Mouse (Mus musculus) liver, embryonic 16.5 days (tissue): Measurements from ENCODE around the gene Dmd. TPM values are rescaled to one million over a fixed set of nuclear protein-coding genes. Genes with fewer than 3 reads are reported as not detected.
"Not testable (repeated sequence)": the region's sequence is repeated elsewhere in the genome, so short reads cannot be mapped to it uniquely, and the experiment has no call there.

Source experiments
- ATAC-seq: fragments of 200-750 bp; cut with Nextera tagmentation; 2 replicates; pipeline ENCODE4 v1.8.0; 2017; ENCODE audit warnings: low read depth, mild to moderate bottlenecking, moderate number of reproducible peaks, moderate library complexity
- H3K27ac ChIP-seq: fragments of 300-500 bp; sonication (generic); 2 replicates; pipeline ENCODE4 v1.5.1; 2014; ENCODE audit warnings: mild to moderate bottlenecking, low read length
- H3K27me3 ChIP-seq: fragments of 300-500 bp; sonication (generic); 2 replicates; pipeline ENCODE4 v1.6.1; 2014; ENCODE audit warnings: low read depth, low read length, mixed read lengths; ENCODE audit not compliant: control insufficient read depth, insufficient read depth
- H3K36me3 ChIP-seq: fragments of 300-500 bp; sonication (generic); 2 replicates; pipeline ENCODE4 v1.6.1; 2014; ENCODE audit warnings: mild to moderate bottlenecking; ENCODE audit not compliant: control insufficient read depth, insufficient read depth
- H3K4me1 ChIP-seq: fragments of 300-500 bp; sonication (generic); 2 replicates; pipeline ENCODE4 v1.6.1; 2014; ENCODE audit warnings: low read depth, low read length, mixed read lengths; ENCODE audit not compliant: control insufficient read depth
- H3K4me2 ChIP-seq: fragments of 300-500 bp; sonication (generic); 2 replicates; pipeline ENCODE4 v1.6.1; 2014; ENCODE audit warnings: low read depth, low read length, mixed read lengths
- H3K4me3 ChIP-seq: fragments of 300-500 bp; sonication (generic); 2 replicates; pipeline ENCODE4 v1.5.1; 2014; ENCODE audit warnings: low read depth, mild to moderate bottlenecking, low read length
- H3K9ac ChIP-seq: fragments of 300-500 bp; sonication (generic); 2 replicates; pipeline ENCODE4 v1.6.1; 2014; ENCODE audit warnings: low read depth, low read length
- H3K9me3 ChIP-seq: fragments of 300-500 bp; sonication (generic); replicated peaks from 2 replicates; pipeline ENCODE4 v1.6.1; 2016; ENCODE audit warnings: low read length; ENCODE audit not compliant: control insufficient read depth
- WGBS: fragments of 180-500 bp; shearing (Covaris S2); extraction: QIAGEN DNeasy Blood & Tissue Kit; methylation state at CpG from one replicate; pipeline ENCODE4 v1.1.7; 2014; ENCODE audit not compliant: insufficient replicate concordance; 5-methylcytosine and 5-hydroxymethylcytosine counted together
- polyA plus RNA-seq: library from polyadenylated mRNA; unstranded; fragments of >200 nt; fragmentation: Nextera tagmentation; extraction: Ambion mirVana; gene quantifications from 2 replicates; pipeline ENCODE4 v1.2.1, GENCODE M21; 2015

Dmd gene
- polyA plus RNA-seq, 1 experiment from 2014 or later: 10.0 TPM

- 66% methylated on average over 3 of the region's 3 CpGs for WGBS
- H3K9me3 ChIP-seq, H3K4me1 ChIP-seq, H3K27ac ChIP-seq, H3K9ac ChIP-seq, ATAC-seq, H3K4me3 ChIP-seq, H3K27me3 ChIP-seq, H3K36me3 ChIP-seq, H3K4me2 ChIP-seq: not testable (repeated sequence)
Measured at GRCm38 (mm10) chrX:84062431-84062830, 1113.8 kb downstream of the Dmd start.

- no peaks in the 10 kb centered on the region for H3K36me3 ChIP-seq
- H3K27me3 ChIP-seq: no peaks in the 10 kb centered on the region
- H3K4me2 ChIP-seq: no peak overlapping the region
- no peak for ATAC-seq
- H3K4me3 ChIP-seq: no peak overlapping the region
- no peaks in the 10 kb centered on the region for H3K4me1 ChIP-seq
- no peaks in the 10 kb centered on the region for H3K9me3 ChIP-seq
- no peak overlapping the region for H3K9ac ChIP-seq
- WGBS: 49% methylated on average over 2 of the region's 2 CpGs
- H3K27ac ChIP-seq: no peak overlapping the region
Measured at GRCm38 (mm10) chrX:84165872-84166271, 1217.2 kb downstream of the Dmd start.

GRCm38 (mm10) chrX:84241297-84241859, 1292.7 kb downstream of the Dmd start:
- 39% methylated on average over 2 of the region's 2 CpGs for WGBS
- no peaks in the 10 kb centered on the region for H3K36me3 ChIP-seq
- H3K4me3 ChIP-seq: no peak overlapping the region
- no peak overlapping the region for H3K27ac ChIP-seq
- H3K4me1 ChIP-seq: no peaks in the 10 kb centered on the region
- H3K27me3 ChIP-seq: no peaks in the 10 kb centered on the region
- H3K9me3 ChIP-seq: no peaks in the 10 kb centered on the region
- H3K9ac ChIP-seq: no peak overlapping the region
- H3K4me2 ChIP-seq: no peak overlapping the region
- no peak for ATAC-seq

GRCm38 (mm10) chrX:84330593-84330992, 1381.9 kb downstream of the Dmd start:
- H3K9me3 ChIP-seq: no peaks in the 10 kb centered on the region
- H3K27me3 ChIP-seq: no peaks in the 10 kb centered on the region
- H3K9ac ChIP-seq: no peak overlapping the region
- no peak overlapping the region for H3K27ac ChIP-seq
- no peak overlapping the region for H3K4me2 ChIP-seq
- no peaks in the 10 kb centered on the region for H3K4me1 ChIP-seq
- no peak overlapping the region for H3K4me3 ChIP-seq
- ATAC-seq: no peak
- no peaks in the 10 kb centered on the region for H3K36me3 ChIP-seq

- no peak overlapping the region for H3K9ac ChIP-seq
- no peak overlapping the region for H3K27ac ChIP-seq
- H3K36me3 ChIP-seq: no peaks in the 10 kb centered on the region
- H3K4me2 ChIP-seq: no peak overlapping the region
- H3K9me3 ChIP-seq: no peaks in the 10 kb centered on the region
- no peak for ATAC-seq
- no peak overlapping the region for H3K4me3 ChIP-seq
- WGBS: 71% methylated on average over 1 of the region's 1 CpGs
- no peaks in the 10 kb centered on the region for H3K27me3 ChIP-seq
- H3K4me1 ChIP-seq: no peaks in the 10 kb centered on the region
Measured at GRCm38 (mm10) chrX:84332177-84332576, 1383.5 kb downstream of the Dmd start.

- H3K36me3 ChIP-seq: no peaks in the 10 kb centered on the region
- no peaks in the 10 kb centered on the region for H3K9me3 ChIP-seq
- no peak overlapping the region for H3K4me3 ChIP-seq
- H3K27me3 ChIP-seq: no peaks in the 10 kb centered on the region
- H3K27ac ChIP-seq: no peak overlapping the region
- H3K9ac ChIP-seq: no peak overlapping the region
- no peak overlapping the region for H3K4me2 ChIP-seq
- no peak for ATAC-seq
- no peaks in the 10 kb centered on the region for H3K4me1 ChIP-seq
Measured at GRCm38 (mm10) chrX:84364981-84365380, 1416.3 kb downstream of the Dmd start.

- Histone ChIP-seq H3K4me1 (no peaks in the 10 kb centered on the region), H3K4me3 (no peak overlapping the region), H3K9me3 (no peaks in the 10 kb centered on the region), H3K36me3 (no peaks in the 10 kb centered on the region), H3K27me3 (no peaks in the 10 kb centered on the region), H3K27ac (no peak overlapping the region), H3K4me2 (no peak overlapping the region), H3K9ac (no peak overlapping the region)
- 50% methylated on average over 4 of the region's 4 CpGs for WGBS
- ATAC-seq: no peak
Measured at GRCm38 (mm10) chrX:84435608-84436007, 1486.9 kb downstream of the Dmd start.

- H3K4me1 ChIP-seq: no peaks in the 10 kb centered on the region
- no peak overlapping the region for H3K9ac ChIP-seq
- no peak for ATAC-seq
- no peak overlapping the region for H3K4me2 ChIP-seq
- no peak overlapping the region for H3K27ac ChIP-seq
- no peak overlapping the region for H3K4me3 ChIP-seq
- 58% methylated on average over 4 of the region's 4 CpGs for WGBS
- no peaks in the 10 kb centered on the region for H3K9me3 ChIP-seq
- no peaks in the 10 kb centered on the region for H3K27me3 ChIP-seq
- H3K36me3 ChIP-seq: no peaks in the 10 kb centered on the region
Measured at GRCm38 (mm10) chrX:84436556-84436955, 1487.9 kb downstream of the Dmd start.

GRCm38 (mm10) chrX:84442996-84443395, 1494.3 kb downstream of the Dmd start:
- 47% methylated on average over 3 of the region's 3 CpGs for WGBS
- H3K9ac ChIP-seq: no peak overlapping the region
- no peaks in the 10 kb centered on the region for H3K27me3 ChIP-seq
- H3K4me3 ChIP-seq: no peak overlapping the region
- H3K27ac ChIP-seq: no peak overlapping the region
- H3K4me1 ChIP-seq: no peaks in the 10 kb centered on the region
- no peaks in the 10 kb centered on the region for H3K9me3 ChIP-seq
- no peak overlapping the region for H3K4me2 ChIP-seq
- ATAC-seq: no peak
- H3K36me3 ChIP-seq: no peaks in the 10 kb centered on the region
